Mouse (Mus musculus) bone marrow, adult 2 months (tissue): Measurements from ENCODE around the gene Bicra.

ENCODE experiments used
- CTCF ChIP-seq: fragments of 200-500 bp; IDR thresholded peaks from 2 replicates; pipeline ENCODE4 v1.5.1; 2011; ENCODE audit warnings: low read length, control low read depth; ENCODE audit not compliant: control insufficient read depth, insufficient read depth
- POLR2A ChIP-seq: fragments of 200-500 bp; IDR thresholded peaks from 2 replicates; pipeline ENCODE4 v1.6.1; 2011; ENCODE audit warnings: low read depth, mild to moderate bottlenecking, control low read depth, low read length, borderline replicate concordance; ENCODE audit not compliant: control insufficient read depth

- TF ChIP-seq CTCF (no peak), POLR2A (no peak)
These were observed 1.6 kb downstream of the Bicra start for GRCm38 (mm10) chr7:16046101-16046480.
